Mouse (Mus musculus) embryonic facial prominence, embryonic 11.5 days (tissue): ENCODE data around the gene Elobl. TPM values are rescaled to one million over a fixed set of nuclear protein-coding genes. Genes with fewer than 3 reads are reported as not detected.
"Not testable (repeated sequence)": the region's sequence is repeated elsewhere in the genome, so short reads cannot be mapped to it uniquely, and the experiment has no call there.

ENCODE experiments used
- ATAC-seq: fragments of 200-750 bp; cut with Nextera tagmentation; replicated peaks from 2 replicates; pipeline ENCODE4 v1.8.0; 2017; ENCODE audit warnings: low read depth; ENCODE audit not compliant: insufficient number of reproducible peaks, low FRiP score, low TSS enrichment
- DNase-seq: peaks from one replicate; pipeline ENCODE4 v3.0.0-alpha.2; 2015; ENCODE audit warnings: low spot score
- H3K27ac ChIP-seq: fragments of 300-500 bp; sonication (generic); replicated peaks from 2 replicates; pipeline ENCODE4 v1.5.1; 2014; ENCODE audit warnings: mild to moderate bottlenecking, low read depth, low read length, control low read depth
- H3K27me3 ChIP-seq: fragments of 300-500 bp; sonication (generic); 2 replicates; pipeline ENCODE4 v1.6.1; 2014; ENCODE audit warnings: mild to moderate bottlenecking, low read length, moderate library complexity, mixed read lengths; ENCODE audit not compliant: control insufficient read depth, insufficient read depth
- H3K36me3 ChIP-seq: fragments of 300-500 bp; sonication (generic); replicated peaks from 2 replicates; pipeline ENCODE4 v1.6.1; 2014; ENCODE audit warnings: low read depth, mild to moderate bottlenecking, low read length, moderate library complexity, mixed read lengths; ENCODE audit not compliant: control insufficient read depth, insufficient read depth
- H3K4me1 ChIP-seq: fragments of 300-500 bp; sonication (generic); 2 replicates; pipeline ENCODE4 v1.6.1; 2014; ENCODE audit warnings: low read length, mixed read lengths; ENCODE audit not compliant: control insufficient read depth, insufficient read depth
- H3K4me2 ChIP-seq: fragments of 300-500 bp; sonication (generic); 2 replicates; pipeline ENCODE4 v1.6.1; 2014; ENCODE audit warnings: low read depth, mild to moderate bottlenecking, control low read depth, low read length, moderate library complexity
- H3K4me3 ChIP-seq: fragments of 300-500 bp; sonication (generic); 2 replicates; pipeline ENCODE4 v1.5.1; 2014; ENCODE audit warnings: low read depth, low read length, control low read depth
- H3K9ac ChIP-seq: fragments of 300-500 bp; sonication (generic); replicated peaks from 2 replicates; pipeline ENCODE4 v1.6.1; 2014; ENCODE audit warnings: mild to moderate bottlenecking, control low read depth, low read length
- H3K9me3 ChIP-seq: fragments of 300-500 bp; sonication (generic); replicated peaks from 2 replicates; pipeline ENCODE4 v1.6.1; 2016; ENCODE audit warnings: mild to moderate bottlenecking, low read length, inconsistent platforms, mixed read lengths; ENCODE audit not compliant: control insufficient read depth
- WGBS: fragments of 180-500 bp; shearing (Covaris S2); extraction: QIAGEN DNeasy Blood & Tissue Kit; methylation state at CpG from one replicate; pipeline ENCODE4 v1.1.7; 2014; 5-methylcytosine and 5-hydroxymethylcytosine counted together
- polyA plus RNA-seq: library from polyadenylated mRNA; unstranded; fragments of >200 nt; fragmentation: Nextera tagmentation; extraction: Ambion mirVana; gene quantifications from 2 replicates; pipeline ENCODE4 v1.2.1, GENCODE M21; 2014

Gene Elobl
- polyA plus RNA-seq, 1 experiment from 2014 or later: not detected

DNA sequence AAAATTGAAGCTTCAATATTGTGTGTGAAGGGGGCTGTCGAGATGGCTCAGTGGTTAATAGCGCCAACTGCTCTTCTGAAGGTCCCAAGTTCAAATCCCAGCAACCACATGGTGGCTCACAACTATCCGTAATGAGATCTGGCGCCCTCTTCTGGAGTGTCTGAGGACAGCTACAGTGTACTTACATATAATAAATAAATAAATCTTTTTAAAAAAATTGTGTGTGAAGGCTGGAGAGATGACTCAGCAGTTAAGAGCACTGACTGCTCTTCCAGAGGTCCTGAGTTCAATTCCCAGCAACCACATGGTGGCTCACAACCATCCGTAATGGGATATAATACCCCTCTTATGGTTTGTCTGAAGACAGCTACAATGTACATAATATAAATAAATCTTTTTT is 30.6 kb upstream of the Elobl start:
- H3K9me3 ChIP-seq, H3K27ac ChIP-seq, H3K9ac ChIP-seq, H3K36me3 ChIP-seq, DNase-seq, H3K4me3 ChIP-seq, H3K4me1 ChIP-seq, ATAC-seq, H3K4me2 ChIP-seq: not testable (repeated sequence)
- WGBS: 89% methylated on average over 5 of the region's 5 CpGs
- peaks cover 13% of the 10 kb centered on the region for H3K27me3 ChIP-seq

DNA sequence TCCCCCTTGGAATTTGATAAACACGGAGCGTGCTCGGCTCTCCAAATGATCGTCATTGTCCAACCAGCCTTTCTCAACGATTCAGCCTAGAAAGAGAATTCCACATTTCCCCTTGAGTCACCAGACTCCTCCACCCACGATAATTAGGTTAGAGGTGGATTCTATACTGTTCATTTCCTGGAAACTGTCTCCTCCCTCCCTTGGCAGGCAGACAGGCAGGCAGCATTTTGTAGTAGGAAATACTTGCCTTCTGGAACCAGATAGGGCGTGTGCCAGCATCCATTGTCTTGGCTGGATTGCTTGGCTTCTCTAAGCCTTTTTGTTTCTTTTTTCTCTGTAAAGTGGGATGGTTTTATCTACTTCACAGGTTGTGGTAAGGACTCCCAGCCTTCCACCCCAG is 29.7 kb upstream of the Elobl start:
- 71% methylated on average over 7 of the region's 7 CpGs for WGBS
- DNase-seq (no peak), ATAC-seq (no peak)
- H3K27me3 ChIP-seq: peaks cover 13% of the 10 kb centered on the region
- no peaks in the 10 kb centered on the region for H3K36me3 ChIP-seq
- H3K27ac ChIP-seq: no peak overlapping the region
- no peaks in the 10 kb centered on the region for H3K9me3 ChIP-seq
- no peak overlapping the region for H3K4me2 ChIP-seq
- no peak overlapping the region for H3K4me3 ChIP-seq
- H3K9ac ChIP-seq: no peak overlapping the region
- H3K4me1 ChIP-seq: no peaks in the 10 kb centered on the region

DNA sequence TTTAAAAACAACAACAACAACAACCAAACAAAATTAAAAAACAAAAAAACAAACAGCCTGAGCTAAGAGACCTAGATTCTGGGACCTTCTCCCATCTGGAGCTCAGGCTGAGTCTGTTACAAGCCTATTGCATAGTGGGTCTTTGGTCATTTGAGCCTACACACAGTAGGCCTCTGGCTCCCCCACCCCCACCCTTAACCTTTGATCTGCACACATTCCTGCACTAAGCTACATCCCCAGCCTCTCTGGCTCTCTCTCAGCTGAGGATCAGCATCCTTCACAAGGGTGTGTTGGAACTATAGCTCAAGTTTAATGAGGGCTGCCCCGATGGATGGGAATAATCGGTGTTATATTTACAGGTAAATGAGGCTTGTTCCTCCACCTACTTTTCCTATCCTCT is 28.9 kb upstream of the Elobl start:
- Histone ChIP-seq H3K36me3 (no peaks in the 10 kb centered on the region), H3K27me3 (peaks cover 13% of the 10 kb centered on the region), H3K4me2 (no peak overlapping the region), H3K9ac (no peak overlapping the region), H3K4me3 (no peak overlapping the region), H3K27ac (no peak overlapping the region), H3K9me3 (no peaks in the 10 kb centered on the region), H3K4me1 (no peaks in the 10 kb centered on the region)
- WGBS: 93% methylated on average over 2 of the region's 2 CpGs
- ATAC-seq (no peak), DNase-seq (no peak)

DNA sequence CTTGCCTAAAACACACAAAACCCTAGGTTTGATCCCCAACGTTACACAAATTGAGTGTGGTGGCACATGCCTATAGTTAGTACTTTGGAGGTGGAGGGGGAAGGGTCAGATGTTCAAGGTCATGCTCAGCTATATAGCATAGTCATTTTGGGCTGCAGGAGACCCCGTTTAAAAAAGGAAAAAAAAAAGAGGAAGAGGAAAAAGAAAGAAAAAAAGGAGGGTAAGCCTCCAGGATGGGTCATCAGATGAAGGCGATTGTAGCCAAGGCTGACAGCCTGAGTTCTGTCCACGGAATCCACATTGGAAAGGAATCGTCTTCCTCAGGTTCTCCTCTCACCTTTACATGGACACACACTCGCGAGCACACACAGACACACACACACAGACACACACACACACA is 27.8 kb upstream of the Elobl start:
- 89% methylated on average over 7 of the region's 7 CpGs for WGBS
- Histone ChIP-seq H3K4me3 (no peak overlapping the region), H3K9me3 (no peaks in the 10 kb centered on the region), H3K36me3 (no peaks in the 10 kb centered on the region), H3K27ac (no peak overlapping the region), H3K9ac (no peak overlapping the region), H3K27me3 (peaks cover 7% of the 10 kb centered on the region), H3K4me2 (no peak overlapping the region), H3K4me1 (no peaks in the 10 kb centered on the region)
- ATAC-seq (no peak), DNase-seq (no peak)

- H3K36me3 ChIP-seq: no peaks in the 10 kb centered on the region
- no peak overlapping the region for H3K27ac ChIP-seq
- H3K9ac ChIP-seq: no peak overlapping the region
- ATAC-seq (no peak), DNase-seq (peak; percentile 67)
- no peaks in the 10 kb centered on the region for H3K9me3 ChIP-seq
- no peak overlapping the region for H3K4me2 ChIP-seq
- 12% methylated on average over 5 of the region's 5 CpGs for WGBS
- no peaks in the 10 kb centered on the region for H3K27me3 ChIP-seq
- no peak overlapping the region for H3K4me3 ChIP-seq
- H3K4me1 ChIP-seq: no peaks in the 10 kb centered on the region
Observed at GRCm38 (mm10) chr11:88993625-88994024, 26.9 kb upstream of the Elobl start.

GRCm38 (mm10) chr11:88993186-88993585 is 26.5 kb upstream of the Elobl start:
- H3K4me3 ChIP-seq: no peak overlapping the region
- no peaks in the 10 kb centered on the region for H3K4me1 ChIP-seq
- H3K9me3 ChIP-seq: no peaks in the 10 kb centered on the region
- H3K27me3 ChIP-seq: no peaks in the 10 kb centered on the region
- H3K27ac ChIP-seq: no peak overlapping the region
- H3K9ac ChIP-seq: no peak overlapping the region
- H3K36me3 ChIP-seq: no peaks in the 10 kb centered on the region
- H3K4me2 ChIP-seq: no peak overlapping the region
- 62% methylated on average over 7 of the region's 7 CpGs for WGBS
- no peak for ATAC-seq
- DNase-seq: no peak

GRCm38 (mm10) chr11:88989530-88989929 is 22.8 kb upstream of the Elobl start:
- WGBS: 69% methylated on average over 5 of the region's 5 CpGs
- no peak for ATAC-seq
- Histone ChIP-seq H3K4me3 (no peak overlapping the region), H3K4me1 (no peaks in the 10 kb centered on the region), H3K4me2 (no peak overlapping the region), H3K9me3 (no peaks in the 10 kb centered on the region), H3K36me3 (no peaks in the 10 kb centered on the region; the same call in 1 of the 2 replicates), H3K9ac (no peak overlapping the region), H3K27ac (no peak overlapping the region), H3K27me3 (no peaks in the 10 kb centered on the region)
- peak; percentile 66 for DNase-seq

DNA sequence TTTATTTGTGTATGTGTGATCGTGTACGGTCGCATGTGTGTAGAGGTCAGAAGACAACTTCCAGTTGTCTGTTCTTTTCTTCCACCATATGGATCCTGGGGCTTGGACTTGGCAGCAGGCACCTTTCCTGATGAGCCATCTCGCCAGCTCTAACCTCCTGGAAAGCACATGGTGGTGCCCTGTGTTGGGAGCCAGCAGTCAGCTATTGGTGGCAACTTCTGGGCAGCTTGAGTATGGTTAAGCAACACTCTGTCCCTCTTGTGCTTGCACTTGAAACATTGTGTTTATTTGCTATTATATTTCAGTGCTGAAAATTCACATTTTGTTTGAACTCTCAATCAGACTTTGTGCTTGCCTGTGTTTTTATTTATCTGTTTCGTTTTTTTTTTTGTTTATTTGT is 22.2 kb upstream of the Elobl start:
- 78% methylated on average over 5 of the region's 5 CpGs for WGBS
- Histone ChIP-seq H3K36me3 (no peaks in the 10 kb centered on the region; the same call in 1 of the 2 replicates), H3K9me3 (no peaks in the 10 kb centered on the region), H3K4me3 (no peak overlapping the region), H3K4me2 (no peak overlapping the region), H3K27me3 (no peaks in the 10 kb centered on the region), H3K9ac (no peak overlapping the region), H3K4me1 (no peaks in the 10 kb centered on the region), H3K27ac (no peak overlapping the region)
- DNase-seq (no peak), ATAC-seq (no peak)
